Mouse (Mus musculus) left cerebral cortex, postnatal 10 days (tissue): ENCODE measurements around the gene Lyg2. TPM values are rescaled to one million over a fixed set of nuclear protein-coding genes. Genes with fewer than 3 reads are reported as not detected.

ENCODE experiments used
- total RNA-seq, 2 experiments: library from RNA; stranded (reverse); gene quantifications; 2 replicates each; pipeline ENCODE4 v1.2.3; 2021

Lyg2 gene
- total RNA-seq, 2 experiments from 2014 or later = not detected

Other genes starting within 250 kb of the Lyg2 start
- 100 to 1,000 TPM; 106 to 122 TPM for gene 2010300C02Rik, start 196.4 kb downstream of the Lyg2 start, total RNA-seq
- gene Tsga10, start 50.1 kb downstream of the Lyg2 start, total RNA-seq = 10 to 100 TPM; 13.8 to 14.4 TPM
- gene Lipt1, start 44.8 kb downstream of the Lyg2 start, total RNA-seq = 1 to 10 TPM; 8.8 to 9.7 TPM
- gene Mitd1, start 26.1 kb downstream of the Lyg2 start, total RNA-seq = 1 to 10 TPM; 8.3 to 9.2 TPM
- gene Mrpl30, start 26.0 kb downstream of the Lyg2 start, total RNA-seq = 100 to 1,000 TPM; 160 to 165 TPM
- gene Lyg1, start 41.3 kb upstream of the Lyg2 start, total RNA-seq = not detected
- gene Txndc9, start 81.4 kb upstream of the Lyg2 start, total RNA-seq = 10 to 100 TPM; 59.2 to 61.1 TPM
- 10 to 100 TPM; 34.8 to 44.9 TPM for gene Eif5b, start 81.5 kb upstream of the Lyg2 start, total RNA-seq
- 10 to 100 TPM; 37.9 to 38.9 TPM for gene Rev1, start 213.3 kb upstream of the Lyg2 start, total RNA-seq